Mouse (Mus musculus): ENCODE results near the gene Kmt5c. TPM values are rescaled to one million over a fixed set of nuclear protein-coding genes. Genes with fewer than 3 reads are reported as not detected.
A peak's percentile ranks its signal among the peaks of the same experiment; 100 is the strongest.

The Kmt5c gene
- polyA plus RNA-seq (2012), result 474 and 610 TPM in 2 replicates

GRCm38 (mm10) chr7:4739544-4740275, at the start of gene Kmt5c:
Gene Kmt5c (plus strand): TSS chr7:4740115.
- no peak for TF ChIP-seq GATA1 (IDR thresholded peaks at IDR 0.05; ENCODE audit: low read length)

DNA sequence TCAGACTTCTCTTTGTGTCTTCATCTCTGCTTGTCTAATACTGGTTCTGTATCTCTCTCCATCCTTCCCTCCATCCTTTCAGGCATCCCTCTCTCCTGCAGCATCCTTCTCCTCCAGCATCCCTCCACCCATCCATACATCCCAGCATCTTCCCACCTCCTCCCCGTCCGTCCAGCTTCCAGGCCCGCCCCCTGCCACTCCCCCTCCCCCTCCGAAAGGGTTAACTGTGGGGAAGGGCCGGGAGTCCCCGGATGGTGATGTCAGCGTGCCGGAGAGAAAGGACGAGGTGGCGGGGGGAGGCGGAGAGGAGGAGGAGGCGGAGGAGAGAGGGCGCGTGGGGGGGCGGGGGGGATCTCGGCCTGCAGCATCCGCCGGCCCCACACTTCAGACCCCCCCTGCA, 49.5 kb upstream of the Kmt5c start, which contains the start of gene Brsk1:
TSS of gene Brsk1 (plus strand) at position 218 of the 400 bp plus-strand sequence.
- no peak for TF ChIP-seq GATA1 (IDR thresholded peaks at IDR 0.05; ENCODE audit: low read length)

- no peak for TF ChIP-seq GATA1 (IDR thresholded peaks at IDR 0.05; ENCODE audit: low read length)
Observed at GRCm38 (mm10) chr7:4690951-4691653, 48.8 kb upstream of the Kmt5c start.

DNA sequence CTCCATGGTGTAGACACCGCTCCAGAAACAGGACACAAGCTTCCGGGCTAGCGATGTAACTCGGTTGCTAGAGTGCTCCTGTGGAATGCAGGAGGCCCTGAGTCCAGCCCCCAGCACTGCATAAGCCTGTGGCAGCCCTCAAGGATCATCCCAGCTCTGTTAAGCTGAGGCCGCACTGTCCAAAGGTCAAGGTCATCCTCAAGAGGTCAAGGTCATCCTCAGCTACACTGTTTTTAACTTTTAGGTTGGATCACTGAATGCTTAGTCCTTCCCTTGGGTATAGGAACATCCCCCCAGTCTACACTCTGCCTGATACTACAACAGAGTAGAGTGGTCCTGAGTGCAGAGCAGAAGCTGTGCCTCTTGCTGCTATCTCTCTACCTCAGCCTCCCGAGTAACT, 46.9 kb upstream of the Kmt5c start:
- no peak for TF ChIP-seq GATA1 (IDR thresholded peaks at IDR 0.05; ENCODE audit: low read length)

- no peak for TF ChIP-seq GATA1 (IDR thresholded peaks at IDR 0.05; ENCODE audit: low read length)
Observed at GRCm38 (mm10) chr7:4702334-4702733, 37.6 kb upstream of the Kmt5c start.

GRCm38 (mm10) chr7:4703195-4703594, 36.7 kb upstream of the Kmt5c start:
- TF ChIP-seq GATA1 (IDR thresholded peaks at IDR 0.05; ENCODE audit: low read length), result no peak

DNA sequence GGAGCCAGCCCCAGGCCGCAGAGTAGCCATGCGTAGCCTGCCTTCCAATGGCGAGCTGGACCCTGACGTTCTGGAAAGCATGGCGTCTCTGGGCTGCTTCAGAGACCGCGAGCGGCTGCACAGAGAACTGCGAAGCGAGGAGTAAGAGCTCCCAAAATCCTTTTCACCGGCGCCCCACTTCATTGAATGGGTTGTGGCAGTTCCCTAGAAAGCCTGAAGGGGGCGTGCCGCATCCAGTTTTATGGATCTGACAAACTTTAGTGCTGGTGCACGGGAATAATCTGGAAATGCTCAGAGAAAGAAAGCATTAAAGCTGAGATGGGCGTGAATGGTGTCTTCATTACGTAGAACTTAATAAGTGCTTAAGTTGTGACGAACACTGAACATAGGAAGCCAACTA, 34.8 kb upstream of the Kmt5c start:
- no peak for TF ChIP-seq GATA1 (IDR thresholded peaks at IDR 0.05; ENCODE audit: low read length)

- TF ChIP-seq GATA1 (IDR thresholded peaks at IDR 0.05; ENCODE audit: low read length), result no peak
Observed at GRCm38 (mm10) chr7:4712594-4712993, 27.3 kb upstream of the Kmt5c start.

GRCm38 (mm10) chr7:4716955-4717354, 23.0 kb upstream of the Kmt5c start:
- TF ChIP-seq GATA1 (IDR thresholded peaks at IDR 0.05; ENCODE audit: low read length), result no peak

DNA sequence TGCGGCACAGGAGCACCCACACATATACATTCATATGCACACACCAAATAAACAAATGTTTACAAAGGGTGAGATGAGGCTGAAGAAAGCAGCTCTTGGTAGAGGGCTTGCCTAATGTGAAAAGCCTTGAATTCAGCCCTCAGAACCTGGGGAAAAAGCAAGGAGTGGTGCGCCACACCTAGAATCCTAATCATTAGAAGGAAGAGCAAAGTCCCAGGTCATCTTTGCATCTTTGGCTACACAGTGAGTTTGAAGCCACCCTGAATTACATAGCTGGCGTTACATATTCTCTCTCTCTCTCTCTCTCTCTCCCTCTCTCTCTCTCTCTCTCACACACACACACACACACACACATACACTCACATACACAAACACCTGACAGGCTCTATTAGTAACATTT, 20.6 kb upstream of the Kmt5c start:
- no peak for TF ChIP-seq GATA1 (IDR thresholded peaks at IDR 0.05; ENCODE audit: low read length)

- TF ChIP-seq GATA1 (IDR thresholded peaks at IDR 0.05; ENCODE audit: low read length), result no peak
Observed at GRCm38 (mm10) chr7:4723508-4723907, 16.4 kb upstream of the Kmt5c start.

- TF ChIP-seq GATA1 (IDR thresholded peaks at IDR 0.05; ENCODE audit: low read length), result no peak
Observed at GRCm38 (mm10) chr7:4724359-4724758, 15.6 kb upstream of the Kmt5c start.

DNA sequence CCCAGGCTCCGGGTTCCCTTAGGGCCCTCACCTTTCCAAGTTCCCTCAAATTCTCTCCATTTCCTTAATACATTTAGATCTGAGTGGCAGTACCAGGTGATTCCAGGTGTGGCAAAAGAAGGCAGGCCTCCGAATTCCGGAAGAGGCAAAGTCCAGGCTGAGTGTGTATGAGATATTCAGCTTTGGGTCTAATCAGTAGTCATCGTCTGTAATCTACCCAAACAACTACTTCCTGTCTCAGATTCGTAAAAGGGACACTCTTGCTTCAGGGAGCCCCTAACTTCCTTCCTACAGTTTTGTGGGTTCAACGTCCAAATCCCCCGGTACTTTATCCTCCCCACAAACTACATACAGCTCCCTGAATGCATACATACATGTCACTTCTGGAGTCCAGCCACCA, 14.7 kb upstream of the Kmt5c start, which contains the start of gene Tmem150b:
TSS of gene Tmem150b (minus strand) at position 81 of the 400 bp plus-strand sequence.
- TF ChIP-seq GATA1 (IDR thresholded peaks at IDR 0.05; ENCODE audit: low read length), result no peak

- no peak for TF ChIP-seq GATA1 (IDR thresholded peaks at IDR 0.05; ENCODE audit: low read length)
Observed at GRCm38 (mm10) chr7:4731090-4731489, 8.8 kb upstream of the Kmt5c start.

DNA sequence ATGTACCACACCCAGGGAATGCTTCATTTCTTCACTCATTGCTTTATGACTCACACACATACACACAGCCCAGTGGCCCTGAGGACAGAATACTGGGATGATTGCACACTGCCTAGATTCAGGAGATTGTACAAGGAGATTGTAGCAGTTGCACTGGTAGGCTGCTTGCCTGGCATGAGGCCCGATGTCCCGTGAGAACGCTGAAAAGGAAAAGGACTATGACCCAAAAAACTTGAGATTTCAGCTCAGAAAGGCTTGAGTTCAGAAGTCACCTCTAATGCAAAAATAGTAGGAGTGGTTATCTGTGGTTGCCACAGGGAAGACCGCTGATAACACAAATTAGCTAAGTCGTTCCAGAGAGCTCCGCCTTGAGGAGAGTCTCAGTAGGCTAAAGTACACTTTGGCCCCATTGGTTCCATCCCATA, 6.9 kb upstream of the Kmt5c start:
- TF ChIP-seq GATA1 (IDR thresholded peaks at IDR 0.05; ENCODE audit: low read length), result peak; percentile 76

DNA sequence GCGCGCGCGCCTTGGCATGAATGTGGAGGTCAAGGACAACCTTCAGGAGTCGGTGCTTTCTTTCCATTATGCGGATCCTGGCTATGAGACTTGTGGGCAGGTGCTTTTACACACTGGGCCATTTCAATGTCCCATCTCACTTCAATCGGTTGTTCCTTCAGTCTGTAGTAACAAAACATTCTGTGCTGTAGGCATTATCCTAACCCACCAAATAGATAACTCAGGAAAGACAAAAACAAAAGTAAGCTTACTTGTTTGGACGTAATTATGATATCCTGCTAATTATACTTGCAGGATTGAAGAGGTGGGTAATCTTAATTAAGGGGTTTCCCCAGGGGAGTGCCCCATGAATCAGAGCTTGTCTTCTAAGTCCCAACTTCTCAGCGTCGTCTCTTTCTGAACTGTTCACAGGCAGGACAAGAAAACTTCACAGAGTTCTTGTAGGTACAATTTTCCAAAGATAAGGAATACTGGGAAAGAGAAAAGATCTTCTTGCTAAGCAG, 823 bp upstream of the Kmt5c start:
- no peak for TF ChIP-seq GATA1 (IDR thresholded peaks at IDR 0.05; ENCODE audit: low read length)

Measured in G1E-ER4 (cell line).